Mouse (Mus musculus): ENCODE measurements at regions not wholly inside any gene's neighbourhood (a gene's known extent, or its start where the extent isn't known, plus 50 kb on each side); places are given as distances from the start of the nearest gene placed in this dataset.

DNA sequence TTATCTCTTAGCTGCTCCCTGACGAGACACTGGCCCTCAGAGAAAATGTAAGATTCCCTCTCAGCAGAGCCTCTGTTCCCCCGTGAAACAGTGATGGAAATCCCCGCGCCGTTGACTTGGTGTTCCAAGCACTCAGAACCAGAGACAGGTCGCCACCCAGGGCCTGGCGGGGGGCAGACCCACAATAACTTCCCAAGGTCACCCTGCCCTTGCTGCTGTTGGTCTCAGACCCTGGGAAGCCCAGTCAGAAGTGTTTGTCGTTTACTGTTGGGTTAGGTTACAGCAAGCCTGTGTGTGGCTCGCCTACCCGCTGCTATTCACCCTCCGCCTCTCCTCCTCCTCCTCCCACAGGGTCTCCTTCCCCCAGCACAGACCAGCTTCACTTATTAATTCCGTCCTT, 154.2 kb upstream of the Eomes start:
- DNase-seq (ENCODE audit: inconsistent age in 2 of 2, low spot score in 1 of 2), result no peak

GRCm38 (mm10) chr9:118326656-118327055, 151.4 kb upstream of the Eomes start:
- no peak for DNase-seq (ENCODE audit: inconsistent age in 2 of 2, low spot score in 1 of 2)

- no peak for DNase-seq (ENCODE audit: inconsistent age in 2 of 2, low spot score in 1 of 2)
Measured at GRCm38 (mm10) chr9:118327904-118328303, 150.1 kb upstream of the Eomes start.

GRCm38 (mm10) chr9:118341401-118341800, 136.6 kb upstream of the Eomes start:
- no peak for DNase-seq (ENCODE audit: inconsistent age in 2 of 2, low spot score in 1 of 2)

DNA sequence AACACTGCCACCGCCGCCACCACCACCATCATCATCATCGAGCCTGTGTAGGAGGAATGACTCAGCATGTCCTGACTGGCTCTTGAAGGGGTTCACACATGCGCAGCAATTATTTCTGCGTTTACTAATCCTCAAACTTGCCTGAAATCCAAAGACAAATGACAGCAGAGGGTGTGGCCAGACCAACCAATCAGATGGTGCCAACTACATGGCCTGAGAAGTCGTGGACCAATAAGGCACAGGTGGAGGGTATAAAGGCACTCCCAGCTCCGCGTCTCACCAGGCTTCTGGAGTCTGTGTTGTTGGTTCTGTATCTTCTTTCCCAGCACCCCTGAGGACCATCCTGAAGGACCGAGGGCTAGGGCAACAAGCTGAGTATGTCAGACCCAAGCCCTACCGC, 123.1 kb upstream of the Eomes start:
- DNase-seq (ENCODE audit: inconsistent age in 2 of 2, low spot score in 1 of 2), result no peak

- DNase-seq (ENCODE audit: inconsistent age in 2 of 2, low spot score in 1 of 2), result no peak
Measured at GRCm38 (mm10) chr9:118357406-118357805, 120.6 kb upstream of the Eomes start.

GRCm38 (mm10) chr9:118363929-118364328, 114.1 kb upstream of the Eomes start:
- DNase-seq (ENCODE audit: inconsistent age in 2 of 2, low spot score in 1 of 2), result no peak

- DNase-seq (ENCODE audit: inconsistent age in 2 of 2, low spot score in 1 of 2), result no peak
Measured at GRCm38 (mm10) chr9:118365431-118365830, 112.6 kb upstream of the Eomes start.

- no peak for DNase-seq (ENCODE audit: inconsistent age in 2 of 2, low spot score in 1 of 2)
Measured at GRCm38 (mm10) chr9:118367314-118367713, 110.7 kb upstream of the Eomes start.

DNA sequence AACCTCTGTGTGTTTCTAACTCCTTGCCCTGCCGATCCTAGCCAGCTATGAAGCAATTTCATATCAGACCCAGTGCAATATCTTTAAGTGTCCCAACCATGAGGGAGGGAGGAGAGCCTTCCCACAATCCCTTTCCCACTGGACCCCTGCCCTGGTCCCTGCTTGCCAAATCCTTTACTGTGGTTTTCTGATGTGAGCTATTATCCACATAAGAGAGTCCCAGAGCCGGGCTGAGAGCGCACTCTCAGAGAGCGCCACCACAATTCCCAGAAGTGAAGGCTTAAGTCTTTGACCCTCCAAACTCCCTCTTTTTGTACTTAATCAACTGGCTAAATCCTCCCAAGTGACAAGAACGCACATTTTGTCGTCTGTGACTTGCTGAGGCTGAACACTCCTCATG, 107.4 kb upstream of the Eomes start:
- DNase-seq (ENCODE audit: inconsistent age in 2 of 2, low spot score in 1 of 2), result no peak

DNA sequence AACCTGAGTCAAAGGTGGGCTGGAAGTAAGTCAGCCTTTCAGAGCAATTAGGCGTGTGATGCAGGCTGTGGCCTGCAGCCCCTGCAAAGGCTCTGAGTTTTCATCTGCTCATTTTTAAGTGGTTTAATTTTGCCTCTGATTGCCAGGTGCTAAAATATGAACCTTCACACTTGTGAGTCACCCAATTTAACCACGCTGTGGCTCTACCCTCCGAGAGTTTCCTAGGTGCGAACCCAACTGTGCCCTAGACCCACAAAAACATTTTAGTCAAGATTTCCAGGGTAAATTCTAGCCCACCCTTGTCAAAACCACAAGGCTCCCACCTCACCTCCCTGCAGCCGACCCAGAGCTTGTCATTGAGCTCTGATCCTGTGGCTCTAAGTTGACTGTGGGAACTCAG, 103.3 kb upstream of the Eomes start:
- DNase-seq (ENCODE audit: inconsistent age in 2 of 2, low spot score in 1 of 2), result no peak

GRCm38 (mm10) chr9:118379055-118379454, 99.0 kb upstream of the Eomes start:
- DNase-seq (ENCODE audit: inconsistent age in 2 of 2, low spot score in 1 of 2), result no peak

GRCm38 (mm10) chr9:118382532-118382931, 95.5 kb upstream of the Eomes start:
- DNase-seq (ENCODE audit: inconsistent age in 2 of 2, low spot score in 1 of 2), result no peak

GRCm38 (mm10) chr9:118384610-118385009, 93.4 kb upstream of the Eomes start:
- no peak for DNase-seq (ENCODE audit: inconsistent age in 2 of 2, low spot score in 1 of 2)

DNA sequence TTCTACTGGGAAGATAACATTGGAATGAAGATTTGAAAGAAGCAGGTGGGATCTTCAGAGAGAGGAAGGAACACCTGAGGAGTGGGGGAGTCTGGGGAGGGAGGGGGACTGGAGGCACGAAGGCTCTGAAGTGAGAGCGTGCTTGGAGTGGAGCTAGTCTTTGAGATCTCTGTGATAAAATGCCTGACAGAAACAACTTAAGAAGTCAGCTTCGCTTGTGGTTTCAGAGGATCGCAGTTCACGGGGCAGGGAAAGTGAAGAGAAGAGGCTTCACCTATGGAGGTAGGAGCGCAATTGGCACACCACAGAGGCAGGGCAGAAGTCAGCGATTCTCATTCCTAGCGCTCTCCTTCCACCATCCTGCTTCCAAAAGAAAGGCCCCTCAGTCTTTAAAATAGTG, 90.4 kb upstream of the Eomes start:
- DNase-seq (ENCODE audit: inconsistent age in 2 of 2, low spot score in 1 of 2), result no peak

DNA sequence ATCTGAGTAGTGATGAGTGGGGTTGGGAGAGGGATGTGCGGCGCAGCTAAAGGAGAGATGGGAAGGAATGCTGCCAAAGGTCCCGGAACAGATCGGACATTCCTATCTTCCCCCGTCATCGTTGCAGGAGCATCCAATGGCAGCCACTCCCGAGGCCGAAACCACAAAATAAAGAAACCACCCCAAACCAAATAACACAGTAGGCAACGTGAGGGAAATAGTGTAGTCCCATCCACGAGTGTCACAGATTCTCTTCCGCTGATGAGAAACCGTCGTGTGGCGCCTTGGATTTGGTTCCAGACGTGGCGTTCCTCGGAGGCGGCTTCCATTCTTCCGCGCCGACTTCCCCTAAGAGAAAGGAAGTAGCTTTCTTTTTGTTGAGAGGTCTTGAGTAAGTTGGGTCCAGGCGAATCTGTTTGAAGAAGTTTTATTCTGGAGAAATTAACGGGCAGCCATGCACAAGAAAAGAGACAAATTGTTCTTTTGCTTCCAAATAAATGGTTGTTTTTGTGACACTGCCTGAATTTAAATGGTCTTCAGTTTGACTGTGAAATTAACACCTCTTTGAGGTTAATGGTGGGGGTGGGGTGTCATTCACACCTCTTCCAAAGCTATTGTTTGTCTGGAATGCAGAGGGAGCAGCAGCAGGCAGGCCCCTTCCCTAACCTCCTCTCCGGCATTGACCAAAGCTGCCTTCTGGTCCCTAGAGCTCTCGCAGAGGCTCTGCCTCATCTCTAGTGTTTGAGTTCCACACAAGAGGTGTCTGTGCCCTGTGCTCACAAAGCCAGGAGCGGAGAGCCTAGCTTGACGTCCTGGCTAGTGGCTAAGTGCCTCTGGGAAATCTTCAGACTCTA, 88.3 kb upstream of the Eomes start:
- peak; percentile 8 to 32 for DNase-seq (ENCODE audit: inconsistent age in 2 of 2, low spot score in 1 of 2)

- no peak for DNase-seq (ENCODE audit: inconsistent age in 2 of 2, low spot score in 1 of 2)
Measured at GRCm38 (mm10) chr9:118390679-118391078, 87.3 kb upstream of the Eomes start.

DNA sequence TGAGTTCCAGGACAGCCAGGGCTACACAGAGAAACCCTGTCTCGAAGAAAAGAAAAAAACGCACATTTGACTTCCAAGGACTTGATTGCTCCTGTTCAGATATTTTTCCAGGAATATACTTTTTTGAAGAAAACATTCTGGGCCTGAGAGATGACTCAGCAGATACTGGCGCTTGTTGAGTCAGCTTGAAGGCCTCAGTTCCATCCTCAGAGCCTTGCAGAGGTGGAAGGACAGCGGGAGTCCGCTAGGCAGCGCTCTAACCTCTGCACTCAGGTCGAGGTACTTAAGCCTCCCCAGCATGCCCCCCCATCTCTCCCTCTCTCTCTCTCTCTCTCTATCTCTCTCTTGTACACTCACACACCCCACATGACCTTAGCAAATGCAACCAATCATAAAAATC, 86.3 kb upstream of the Eomes start:
- no peak for DNase-seq (ENCODE audit: inconsistent age in 2 of 2, low spot score in 1 of 2)

- no peak for DNase-seq (ENCODE audit: inconsistent age in 2 of 2, low spot score in 1 of 2)
Measured at GRCm38 (mm10) chr9:118392796-118393195, 85.2 kb upstream of the Eomes start.

DNA sequence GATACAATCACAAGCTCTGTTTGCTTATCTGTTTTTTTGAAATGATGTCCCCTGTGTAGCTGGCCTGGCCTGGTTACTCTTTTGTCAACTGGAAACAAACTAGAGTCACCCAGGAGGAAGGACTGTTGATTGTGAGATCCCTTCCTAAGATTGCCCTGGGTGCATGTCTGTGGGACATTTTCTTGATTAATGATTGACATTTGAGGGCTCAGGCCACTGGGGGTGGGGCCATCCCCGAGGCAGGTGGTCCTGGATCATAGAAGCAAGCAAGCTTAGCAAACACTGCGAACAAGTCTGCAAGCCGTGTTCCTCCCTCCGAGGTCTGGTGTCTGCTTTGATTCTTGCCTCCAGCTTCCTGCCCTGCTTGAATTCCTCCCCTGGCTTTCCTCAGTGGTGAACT, 84.4 kb upstream of the Eomes start:
- DNase-seq (ENCODE audit: inconsistent age in 2 of 2, low spot score in 1 of 2), result no peak

DNA sequence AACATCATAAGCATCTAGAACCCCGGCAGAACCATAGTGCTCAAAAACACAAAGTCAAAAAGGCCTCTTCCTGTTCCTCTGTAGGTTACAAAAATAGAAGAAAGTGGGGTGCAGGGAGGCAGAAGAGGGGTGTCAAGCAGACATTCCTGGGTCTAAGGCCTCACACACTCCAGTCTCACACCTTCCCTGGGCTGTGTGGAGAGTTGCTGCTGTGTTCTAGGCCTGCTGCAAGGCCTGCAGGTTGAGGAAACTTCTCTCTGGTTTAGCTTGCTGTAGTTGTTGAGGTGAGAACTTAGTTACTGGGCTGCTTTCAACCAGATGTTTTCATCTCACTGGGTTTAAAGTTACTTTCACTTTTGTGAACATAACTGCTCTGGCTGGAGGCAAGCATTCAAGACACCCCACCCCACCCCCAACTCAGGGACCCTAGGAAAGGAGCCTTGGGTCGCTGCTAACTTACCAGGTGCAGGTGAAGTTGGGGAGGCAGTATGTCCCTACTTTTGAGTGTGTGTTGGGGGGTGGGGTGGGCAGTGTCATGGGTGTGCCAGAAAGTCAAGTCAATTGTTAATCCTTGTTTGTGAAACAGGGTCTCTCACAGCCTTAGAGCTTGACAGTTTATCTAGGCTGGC, 81.5 kb upstream of the Eomes start:
- DNase-seq (ENCODE audit: inconsistent age in 2 of 2, low spot score in 1 of 2), result no peak

- DNase-seq (ENCODE audit: inconsistent age in 2 of 2, low spot score in 1 of 2), result no peak
Measured at GRCm38 (mm10) chr9:118400520-118400919, 77.5 kb upstream of the Eomes start.

DNA sequence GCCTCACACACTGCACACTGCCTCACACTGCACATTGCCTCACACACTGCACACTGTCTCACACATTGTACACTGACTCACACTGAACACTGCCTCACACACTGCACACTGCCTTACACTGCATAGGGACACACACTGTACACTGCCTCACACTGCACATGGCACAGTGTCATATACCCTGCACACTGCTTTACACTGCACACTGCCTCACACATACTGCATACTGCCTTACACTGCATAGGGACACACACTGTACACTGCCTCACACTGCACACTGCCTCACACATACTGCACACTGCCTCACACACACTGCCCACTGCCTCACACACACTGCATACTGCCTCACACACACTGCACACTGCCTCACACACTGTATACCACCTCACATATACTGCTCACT, 76.8 kb upstream of the Eomes start:
- no peak for DNase-seq (ENCODE audit: inconsistent age in 2 of 2, low spot score in 1 of 2)

Data from adrenal gland, adult (tissue).